Mouse (Mus musculus): ENCODE measurements around the gene 2010300C02Rik. TPM values are rescaled to one million over a fixed set of nuclear protein-coding genes. Genes with fewer than 3 reads are reported as not detected.

2010300C02Rik gene
- total RNA-seq, 4 experiments from 2014 or later, result 243 to 289 (median 255) TPM

DNA sequence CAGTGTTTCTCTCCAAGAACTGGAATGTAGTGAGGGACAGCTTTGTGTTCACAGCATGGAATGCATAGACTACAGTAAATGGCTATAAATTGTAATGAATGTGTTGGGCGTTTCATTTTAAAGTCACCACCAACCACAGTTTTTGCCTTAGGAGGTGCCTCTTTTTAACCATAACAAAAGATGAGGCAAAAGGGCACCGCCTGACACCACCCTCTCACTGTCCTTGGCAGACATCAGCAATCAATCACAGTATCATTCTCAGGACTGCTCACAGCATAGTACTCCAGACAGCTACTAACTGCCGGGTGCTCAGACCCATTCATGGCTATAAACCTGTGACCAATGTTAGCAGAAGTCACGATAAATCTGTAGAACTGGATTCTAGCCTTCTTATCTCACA, 48.6 kb downstream of the 2010300C02Rik start:
- DNase-seq (ENCODE audit: low spot score in 2 of 2), result no peak

DNA sequence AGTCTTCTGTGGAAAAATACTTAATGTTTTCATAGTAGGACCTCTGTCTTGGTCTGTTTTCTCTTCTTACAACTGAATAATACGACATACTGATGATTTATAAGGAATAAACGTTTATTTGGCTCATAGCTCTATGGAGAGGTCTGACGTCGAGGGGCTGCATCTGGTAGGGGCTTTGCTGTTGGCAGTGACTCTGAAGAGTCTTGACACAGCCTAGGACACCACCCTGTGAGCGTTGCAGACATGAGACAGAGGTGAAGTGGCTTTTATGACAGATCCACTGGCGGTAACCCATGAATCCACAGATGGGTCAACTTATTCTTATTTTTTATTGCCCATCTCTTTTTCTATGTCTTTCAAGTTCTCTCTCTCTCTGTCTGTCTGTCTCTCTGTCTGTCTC, 52.5 kb downstream of the 2010300C02Rik start:
- no peak for DNase-seq (ENCODE audit: low spot score in 2 of 2)

- no peak for DNase-seq (ENCODE audit: low spot score in 2 of 2)
These were observed 53.3 kb downstream of the 2010300C02Rik start for GRCm38 (mm10) chr1:37666587-37666986.

DNA sequence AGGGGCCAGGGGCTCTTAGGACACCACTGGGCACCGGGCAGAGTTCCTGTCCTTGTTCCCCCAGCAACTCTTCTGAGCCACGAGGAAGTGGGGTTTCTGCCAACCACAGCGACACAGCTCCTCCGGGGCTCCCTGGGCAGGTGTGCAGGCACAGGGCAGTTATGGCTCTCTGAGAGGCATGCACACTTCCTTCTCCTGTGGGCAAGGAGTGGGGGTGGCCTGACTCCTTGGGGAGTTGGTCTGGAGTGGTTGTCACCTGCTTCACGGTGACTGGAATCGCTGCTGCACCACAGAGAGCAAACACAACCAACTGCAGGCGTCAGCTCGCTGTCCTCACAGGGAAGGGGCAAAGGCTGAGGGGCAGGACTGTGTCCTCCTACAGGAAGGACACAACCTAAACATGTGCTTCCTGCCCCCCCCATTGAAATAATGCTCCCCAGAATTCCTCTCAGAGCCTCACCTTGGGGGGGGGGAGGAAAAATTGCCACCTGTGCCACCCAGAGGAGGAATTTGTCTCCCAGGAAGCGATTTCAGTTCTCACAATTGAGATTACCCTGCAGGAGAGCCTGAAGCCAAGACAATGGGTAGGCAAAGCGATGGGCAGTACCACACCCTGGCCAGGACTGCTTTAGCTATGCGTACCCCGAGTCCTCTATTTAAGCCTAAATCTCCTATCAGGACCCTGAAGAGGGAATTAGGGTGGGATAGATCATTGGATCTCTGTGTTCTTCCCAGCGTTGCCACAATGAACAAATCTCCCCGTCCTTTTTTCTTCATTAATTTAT, 54.2 kb downstream of the 2010300C02Rik start:
- DNase-seq (ENCODE audit: low spot score in 2 of 2), result no peak

DNA sequence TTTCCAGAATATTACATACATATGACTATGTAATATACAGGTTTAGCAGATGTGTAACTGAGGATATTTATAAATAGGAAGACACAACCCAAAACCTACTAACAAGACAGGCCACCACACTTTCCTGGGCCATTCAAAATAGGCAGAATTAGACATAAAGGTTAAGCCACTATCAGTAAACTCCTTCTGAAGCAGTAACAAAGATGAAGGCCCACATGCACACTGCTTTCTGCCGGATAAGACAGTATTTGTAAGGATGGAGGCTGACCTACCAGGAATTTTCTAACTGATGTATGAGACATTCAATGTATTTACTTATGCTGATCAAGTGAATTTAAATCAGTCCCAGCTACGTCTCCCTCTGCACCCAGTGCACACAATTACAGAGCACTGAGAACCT, 55.4 kb downstream of the 2010300C02Rik start:
- no peak for DNase-seq (ENCODE audit: low spot score in 2 of 2)

GRCm38 (mm10) chr1:37663606-37664005, 56.3 kb downstream of the 2010300C02Rik start:
- DNase-seq (ENCODE audit: low spot score in 2 of 2), result no peak

GRCm38 (mm10) chr1:37656017-37656416, 63.9 kb downstream of the 2010300C02Rik start:
- no peak for DNase-seq (ENCODE audit: low spot score in 2 of 2)

DNA sequence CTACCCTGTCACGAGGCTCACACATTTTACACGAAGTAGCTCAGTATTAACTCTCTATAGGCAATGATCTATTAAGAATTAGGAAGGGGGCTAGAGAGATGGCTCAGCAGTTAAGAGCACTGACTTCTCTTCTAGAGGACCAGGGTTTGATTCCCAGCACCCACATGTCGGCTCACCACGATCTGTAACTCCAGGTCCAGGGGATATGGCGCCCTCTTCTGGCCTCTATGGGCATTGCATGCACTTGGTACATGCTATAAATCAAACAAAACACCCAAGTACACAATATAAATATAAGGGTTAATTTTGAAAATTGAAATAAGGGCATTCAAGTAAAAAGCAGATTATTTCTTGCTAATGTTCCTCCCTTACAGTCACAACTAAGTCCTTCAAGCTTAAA, 65.9 kb downstream of the 2010300C02Rik start:
- DNase-seq (ENCODE audit: low spot score in 2 of 2), result no peak

GRCm38 (mm10) chr1:37647066-37647465, 72.8 kb downstream of the 2010300C02Rik start:
- DNase-seq (ENCODE audit: low spot score in 2 of 2), result no peak

- DNase-seq (ENCODE audit: low spot score in 2 of 2), result no peak
These were observed 75.4 kb downstream of the 2010300C02Rik start for GRCm38 (mm10) chr1:37644501-37644900.

DNA sequence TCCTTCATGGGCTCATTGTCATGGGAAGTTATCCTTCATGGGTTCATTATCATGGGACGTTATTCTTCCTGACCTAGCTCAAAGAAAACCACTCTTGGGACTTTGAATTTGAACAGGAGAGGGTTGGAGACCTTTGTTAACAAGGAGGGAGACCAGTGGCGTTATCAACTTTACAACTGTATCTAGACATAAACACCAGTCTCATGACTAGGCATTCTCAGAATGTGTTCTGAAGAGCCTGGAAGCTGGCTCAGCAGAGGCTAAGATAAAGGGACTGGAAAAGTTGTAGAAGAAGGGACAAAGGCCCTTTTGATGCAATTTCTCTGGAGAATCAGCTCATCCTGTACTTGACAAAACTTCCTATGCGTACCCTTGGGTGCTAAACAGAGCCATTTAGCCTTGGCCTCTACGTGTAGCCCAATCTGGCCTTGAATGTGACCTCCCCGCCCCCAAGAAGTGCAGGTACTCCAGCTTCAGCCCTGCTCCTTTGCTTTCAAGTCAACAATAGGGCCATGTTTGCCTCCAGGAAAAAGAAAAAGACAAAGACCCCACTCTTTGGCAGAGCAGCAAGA, 76.0 kb downstream of the 2010300C02Rik start:
- no peak for DNase-seq (ENCODE audit: low spot score in 2 of 2)

GRCm38 (mm10) chr1:37641361-37641760, 78.5 kb downstream of the 2010300C02Rik start:
- no peak for DNase-seq (ENCODE audit: low spot score in 2 of 2)

DNA sequence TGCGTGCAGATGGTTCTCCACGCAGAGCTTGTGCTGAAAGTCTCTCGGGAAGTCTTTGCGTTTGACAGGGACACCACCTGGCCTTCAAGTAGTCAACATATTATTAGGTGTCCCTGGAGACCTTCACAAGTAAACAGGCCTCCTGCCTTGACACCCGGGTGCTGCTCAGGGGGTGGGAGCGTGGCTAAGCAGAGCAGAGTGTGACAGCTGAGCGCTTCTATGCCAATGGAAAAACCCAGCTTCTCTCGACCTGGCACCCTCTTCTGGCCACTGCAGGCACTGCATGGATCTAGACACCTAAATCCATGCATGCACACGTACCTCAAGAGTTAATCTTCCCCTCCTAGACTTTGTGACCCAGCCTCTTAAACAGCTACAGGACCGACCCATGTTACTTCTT, 80.8 kb downstream of the 2010300C02Rik start:
- peak; percentile 66 to 86 for DNase-seq (ENCODE audit: low spot score in 2 of 2)

DNA sequence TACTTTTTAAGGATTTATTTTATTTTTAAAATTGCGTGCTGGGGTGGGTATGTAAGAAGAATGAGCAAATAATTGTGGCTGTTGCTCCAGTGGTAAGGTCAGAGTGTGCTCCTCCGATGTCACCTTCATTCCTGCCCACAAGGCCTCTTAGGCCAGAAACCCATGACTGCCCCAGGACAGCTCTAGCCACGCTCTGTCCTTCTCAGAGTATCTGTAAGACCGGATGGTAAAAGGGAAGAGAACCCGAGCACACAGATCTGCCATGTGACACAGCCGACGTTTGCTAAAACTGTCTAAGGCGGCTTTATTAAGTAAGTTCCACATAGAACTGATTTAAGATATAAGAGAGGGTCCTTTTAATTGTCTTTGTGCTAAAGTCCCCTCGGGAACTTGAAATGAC, 81.3 kb downstream of the 2010300C02Rik start:
- DNase-seq (ENCODE audit: low spot score in 2 of 2), result no peak

DNA sequence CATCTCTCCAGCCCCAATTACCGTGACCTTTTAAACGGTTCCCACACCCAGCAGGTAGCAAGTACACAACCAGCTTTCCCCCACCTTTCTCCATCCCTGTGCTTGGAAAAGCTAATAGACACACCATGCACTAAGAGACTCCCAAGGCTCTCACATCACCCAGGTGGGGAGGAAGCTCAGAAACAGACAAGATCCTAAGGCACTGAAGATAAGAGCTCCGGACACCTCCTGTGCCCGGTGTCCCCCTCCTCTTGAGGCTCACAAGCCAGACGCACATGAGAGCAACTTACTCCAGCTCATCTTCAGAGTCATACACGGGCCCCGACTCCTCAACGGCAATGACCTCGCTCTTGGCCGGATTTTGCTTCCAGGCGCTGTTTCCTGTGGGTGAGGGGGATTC, 82.3 kb downstream of the 2010300C02Rik start:
- no peak for DNase-seq (ENCODE audit: low spot score in 2 of 2)

- DNase-seq (ENCODE audit: low spot score in 2 of 2), result no peak
These were observed 83.1 kb downstream of the 2010300C02Rik start for GRCm38 (mm10) chr1:37636824-37637223.

DNA sequence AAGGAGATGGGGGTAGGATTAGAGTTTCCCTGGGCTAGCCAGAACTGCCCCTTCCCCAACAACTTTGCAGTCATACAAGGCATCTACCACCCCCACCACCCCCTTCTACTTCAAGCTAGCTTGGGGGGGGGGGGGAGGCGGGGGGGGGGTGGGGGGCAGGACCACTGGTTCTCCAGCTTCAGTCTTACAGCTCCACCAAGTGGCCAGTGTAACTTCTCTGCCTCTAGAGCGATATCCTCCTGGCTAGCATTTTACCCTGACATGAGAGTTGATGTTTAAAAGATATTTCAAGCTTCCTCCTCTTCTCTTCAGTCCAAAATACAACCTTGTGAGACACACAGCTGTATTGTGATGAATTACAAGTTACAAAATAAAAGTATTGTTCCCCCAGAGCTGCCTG, 83.7 kb downstream of the 2010300C02Rik start:
- no peak for DNase-seq (ENCODE audit: low spot score in 2 of 2)

GRCm38 (mm10) chr1:37635716-37636115, 84.2 kb downstream of the 2010300C02Rik start:
- no peak for DNase-seq (ENCODE audit: low spot score in 2 of 2)

- DNase-seq (ENCODE audit: low spot score in 2 of 2), result no peak
These were observed 85.2 kb downstream of the 2010300C02Rik start for GRCm38 (mm10) chr1:37634658-37635057.

DNA sequence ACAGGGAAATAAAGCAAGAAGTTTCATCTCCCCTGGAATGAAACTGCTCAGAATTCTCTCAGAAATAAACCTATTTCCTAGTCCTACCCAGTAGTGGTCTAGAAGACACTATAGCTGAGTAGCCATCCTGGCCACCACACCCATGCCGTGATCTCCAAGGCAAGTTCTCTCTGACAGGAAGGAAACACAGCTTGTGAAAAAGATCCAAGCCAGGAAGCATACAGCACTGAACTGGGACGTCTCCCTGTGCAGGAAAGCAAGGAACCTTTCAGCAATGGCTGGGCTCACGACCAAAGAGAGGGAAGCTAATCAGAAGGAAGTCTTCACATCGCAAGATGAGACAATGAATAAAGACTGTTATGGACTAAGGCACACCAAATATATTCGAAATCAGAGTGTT, 86.4 kb downstream of the 2010300C02Rik start:
- DNase-seq (ENCODE audit: low spot score in 2 of 2), result no peak

GRCm38 (mm10) chr1:37632425-37632824, 87.5 kb downstream of the 2010300C02Rik start:
- DNase-seq (ENCODE audit: low spot score in 2 of 2), result no peak

GRCm38 (mm10) chr1:37631456-37631855, 88.4 kb downstream of the 2010300C02Rik start:
- DNase-seq (ENCODE audit: low spot score in 2 of 2), result no peak

Data from left cerebral cortex, adult 8-10 months (tissue).